Mouse (Mus musculus): ENCODE measurements around the gene Tmem121b. TPM values are rescaled to one million over a fixed set of nuclear protein-coding genes. Genes with fewer than 3 reads are reported as not detected.

Gene Tmem121b
- total RNA-seq, 2 experiments from 2014 or later = 0.13 to 0.15 TPM

- DNase-seq (ENCODE audit: low spot score in 2 of 2) = no peak
Measured at GRCm38 (mm10) chr6:120466609-120467329, 26.8 kb downstream of the Tmem121b start.

DNA sequence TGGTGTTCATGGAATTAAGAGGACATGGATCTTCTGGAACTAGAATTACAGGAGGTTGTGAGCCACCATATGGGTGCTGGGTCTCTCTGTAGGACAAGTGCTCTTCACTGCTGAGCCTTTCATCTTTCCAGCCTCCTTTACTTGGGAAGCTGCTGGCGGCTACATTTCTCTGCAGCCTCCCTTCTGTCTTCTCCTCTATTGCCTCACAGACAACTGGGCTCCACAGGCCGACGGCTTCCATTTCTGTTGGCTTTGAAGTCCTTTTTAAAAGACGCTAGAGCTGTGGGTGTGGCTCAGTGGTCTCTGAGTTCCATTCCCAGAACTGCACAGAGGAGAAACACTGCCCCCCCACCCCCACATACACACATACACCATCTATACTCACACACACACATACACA is 28.2 kb downstream of the Tmem121b start:
- DNase-seq (ENCODE audit: low spot score in 2 of 2) = no peak

DNA sequence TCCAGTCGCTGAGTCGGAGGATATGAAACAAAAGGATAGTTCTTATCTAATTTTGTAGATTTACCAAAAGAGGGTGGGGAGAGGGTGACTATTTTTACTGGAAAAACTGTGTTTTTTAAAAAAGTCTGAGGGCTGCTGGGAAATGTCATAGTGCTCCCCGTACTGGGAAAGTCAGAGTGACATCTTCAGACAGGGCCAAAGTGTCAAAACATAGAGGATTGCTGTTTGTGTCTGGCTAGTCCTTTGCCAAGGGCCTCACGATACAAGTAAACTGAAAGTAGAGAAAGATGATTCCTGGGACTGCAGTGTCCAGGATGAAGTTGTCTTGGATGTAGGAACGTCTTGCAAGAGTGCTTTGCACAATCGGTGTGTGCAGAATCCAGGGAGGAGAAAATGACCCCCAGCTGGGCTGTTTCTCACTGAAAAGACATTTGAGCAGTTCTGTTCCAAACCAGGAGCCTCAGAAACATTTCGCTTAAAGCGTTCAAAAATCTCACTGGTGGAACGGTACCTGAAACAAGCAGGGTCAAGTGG is 29.1 kb downstream of the Tmem121b start:
- DNase-seq (ENCODE audit: low spot score in 2 of 2) = no peak

DNA sequence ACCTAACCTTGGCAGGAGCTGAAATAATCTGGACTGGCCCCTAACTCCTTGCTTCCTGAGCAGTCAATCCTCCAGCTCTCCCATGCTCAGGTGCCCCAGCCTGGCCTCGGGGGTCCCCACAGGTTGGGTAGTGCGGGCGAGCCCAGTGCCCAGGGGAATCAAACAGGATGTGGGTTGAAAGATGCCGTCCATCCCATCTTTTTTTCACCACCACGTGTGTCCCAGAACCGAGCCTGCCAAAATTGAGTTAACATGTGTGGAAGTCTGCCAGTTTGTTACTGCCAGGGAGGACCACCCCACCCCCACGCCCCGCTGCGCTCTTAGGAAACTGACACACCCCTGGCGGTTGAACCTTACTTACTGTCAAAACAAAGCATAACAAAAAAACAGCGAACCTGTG is 29.7 kb downstream of the Tmem121b start:
- peak in 1 of 2 experiments; percentile 13 for DNase-seq (ENCODE audit: low spot score in 2 of 2)

DNA sequence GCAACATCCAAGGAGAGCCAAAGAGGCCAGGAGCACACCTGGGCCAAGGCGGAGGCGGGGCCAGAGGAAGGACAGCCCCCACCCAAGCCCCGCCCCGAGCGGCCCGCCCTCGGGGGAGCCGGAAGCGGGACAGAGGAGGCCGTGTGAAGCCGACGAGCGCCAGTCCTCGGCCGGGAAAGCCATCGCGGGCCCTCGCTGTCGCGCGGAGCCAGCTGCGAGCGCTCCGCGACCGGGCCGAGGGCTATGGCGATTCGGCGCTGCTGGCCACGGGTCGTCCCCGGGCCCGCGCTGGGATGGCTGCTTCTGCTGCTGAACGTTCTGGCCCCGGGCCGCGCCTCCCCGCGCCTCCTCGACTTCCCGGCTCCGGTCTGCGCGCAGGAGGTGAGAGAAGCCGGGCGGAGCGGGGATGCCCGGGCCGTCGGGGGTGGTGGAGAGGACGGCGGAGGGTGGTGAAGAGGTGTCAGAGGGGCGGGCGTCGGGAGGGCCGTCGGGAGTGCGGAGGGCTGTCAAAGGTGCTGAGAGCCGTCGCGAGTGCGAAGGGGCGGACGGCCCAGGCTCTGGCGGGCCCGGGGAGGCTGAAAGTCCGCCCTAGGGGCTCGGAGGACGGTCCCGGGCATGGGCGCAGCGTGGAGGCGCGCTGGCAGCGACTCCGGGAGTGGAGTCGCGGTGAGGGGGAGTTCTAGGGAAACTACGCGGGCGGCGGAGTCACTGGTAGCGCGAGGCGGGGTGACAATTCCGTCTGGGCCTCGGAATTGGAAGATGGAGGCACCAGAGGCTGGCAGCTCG is 30.3 kb downstream of the Tmem121b start, which contains the start of gene Il17ra:
Il17ra (plus strand) TSS at position 162 of the 786 bp plus-strand sequence.
- peak; percentile 53 to 64 for DNase-seq (ENCODE audit: low spot score in 2 of 2)

GRCm38 (mm10) chr6:120462251-120462650 is 31.4 kb downstream of the Tmem121b start:
- no peak for DNase-seq (ENCODE audit: low spot score in 2 of 2)

DNA sequence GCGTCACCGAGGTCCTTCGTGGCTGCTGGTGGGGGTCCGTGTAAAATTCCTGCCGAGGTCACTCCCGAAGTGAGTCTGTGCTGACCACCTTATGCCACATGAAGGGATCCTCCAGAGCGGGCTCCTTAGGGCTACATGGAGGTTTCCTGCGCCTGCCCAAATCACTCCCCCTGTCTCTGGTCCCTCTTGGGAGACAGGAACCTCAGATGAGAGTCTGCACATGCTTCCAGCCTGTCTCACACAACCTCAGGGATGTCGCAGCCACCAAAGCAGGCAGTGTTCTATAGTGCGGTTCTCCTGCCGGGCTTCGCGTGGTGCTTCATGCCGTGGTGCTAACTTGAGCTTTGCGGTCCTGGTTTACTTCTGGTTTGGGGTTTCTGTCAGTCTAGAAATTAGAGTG is 32.4 kb downstream of the Tmem121b start:
- DNase-seq (ENCODE audit: low spot score in 2 of 2) = no peak

- no peak for DNase-seq (ENCODE audit: low spot score in 2 of 2)
Measured at GRCm38 (mm10) chr6:120457751-120458150, 35.9 kb downstream of the Tmem121b start.

GRCm38 (mm10) chr6:120457074-120457473 is 36.5 kb downstream of the Tmem121b start:
- no peak for DNase-seq (ENCODE audit: low spot score in 2 of 2)

DNA sequence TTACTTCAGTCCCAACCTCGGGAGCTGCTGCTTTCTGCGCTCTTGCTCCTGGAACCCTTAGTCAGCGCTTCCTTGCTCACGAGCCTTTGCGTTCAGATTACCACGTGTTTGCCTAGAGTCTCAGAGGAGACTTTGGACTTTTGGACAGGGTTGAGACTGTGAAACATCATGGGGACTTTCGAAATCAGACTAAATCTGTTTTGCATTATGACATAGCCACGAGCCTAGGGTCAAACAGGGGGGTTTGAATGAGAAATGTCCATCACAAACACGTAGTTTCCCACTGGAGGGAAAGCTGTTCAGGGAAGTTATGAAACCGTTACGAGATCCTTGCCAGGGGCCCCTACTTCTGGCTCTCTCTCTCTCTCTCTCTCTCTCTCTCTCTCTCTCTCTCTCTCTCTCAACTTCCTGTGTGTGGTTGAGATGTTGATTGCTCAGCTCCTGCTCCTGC is 39.0 kb downstream of the Tmem121b start:
- no peak for DNase-seq (ENCODE audit: low spot score in 2 of 2)

- DNase-seq (ENCODE audit: low spot score in 2 of 2) = no peak
Measured at GRCm38 (mm10) chr6:120453556-120453955, 40.1 kb downstream of the Tmem121b start.

- no peak for DNase-seq (ENCODE audit: low spot score in 2 of 2)
Measured at GRCm38 (mm10) chr6:120453103-120453445, 40.5 kb downstream of the Tmem121b start.

DNA sequence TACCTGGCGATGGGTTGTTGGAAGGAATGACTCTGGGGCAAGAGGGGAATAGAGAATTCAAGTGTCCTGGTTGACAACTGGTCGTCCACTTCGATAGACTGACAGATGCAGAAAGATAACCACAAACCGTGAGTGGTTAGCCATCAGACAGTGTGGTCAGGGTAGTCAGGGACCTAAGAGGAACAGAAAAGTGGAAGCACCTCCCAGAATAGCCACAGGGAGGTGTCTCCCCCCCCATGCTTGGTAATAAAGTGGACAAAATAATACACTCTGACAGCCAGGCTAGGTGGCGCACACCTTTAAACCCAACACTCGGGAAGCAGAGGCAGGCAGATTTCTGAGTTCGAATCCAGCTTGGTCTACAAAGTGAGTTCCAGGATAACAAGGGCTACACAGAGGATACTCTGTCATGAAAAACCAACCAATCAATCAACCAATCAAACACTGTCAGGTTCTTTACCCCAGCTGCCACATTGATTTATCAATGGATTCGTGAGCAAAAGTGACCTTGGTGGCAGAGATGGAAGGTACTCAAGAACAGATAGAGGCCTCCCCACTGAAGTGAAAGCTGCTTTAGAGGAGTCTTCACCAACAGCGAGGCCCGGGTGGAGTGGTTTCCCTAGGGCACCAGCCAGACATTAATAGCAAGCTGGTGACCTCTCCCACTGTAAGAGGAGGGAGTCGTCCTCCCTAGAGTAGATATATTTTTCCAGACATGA is 41.1 kb downstream of the Tmem121b start:
- DNase-seq (ENCODE audit: low spot score in 2 of 2) = no peak

DNA sequence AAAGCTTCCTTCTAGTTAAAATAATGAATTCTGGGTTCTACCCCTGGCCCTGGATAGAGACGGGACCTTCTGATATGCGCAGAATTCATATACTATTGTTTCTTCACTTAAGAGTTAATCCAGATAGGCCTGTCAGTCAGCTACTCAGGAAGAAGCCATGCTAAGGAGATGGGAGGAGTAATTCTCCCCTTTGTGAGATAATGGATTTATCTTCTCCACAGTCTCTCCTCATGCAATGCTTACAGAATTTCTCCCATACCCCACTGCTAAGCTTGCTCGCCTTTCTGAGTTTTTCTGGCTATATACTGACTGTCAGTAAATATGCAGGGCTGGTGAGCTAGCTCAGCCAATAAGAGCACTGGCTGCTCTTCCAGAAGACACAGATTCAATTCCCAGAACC is 43.4 kb downstream of the Tmem121b start:
- DNase-seq (ENCODE audit: low spot score in 2 of 2) = no peak

DNA sequence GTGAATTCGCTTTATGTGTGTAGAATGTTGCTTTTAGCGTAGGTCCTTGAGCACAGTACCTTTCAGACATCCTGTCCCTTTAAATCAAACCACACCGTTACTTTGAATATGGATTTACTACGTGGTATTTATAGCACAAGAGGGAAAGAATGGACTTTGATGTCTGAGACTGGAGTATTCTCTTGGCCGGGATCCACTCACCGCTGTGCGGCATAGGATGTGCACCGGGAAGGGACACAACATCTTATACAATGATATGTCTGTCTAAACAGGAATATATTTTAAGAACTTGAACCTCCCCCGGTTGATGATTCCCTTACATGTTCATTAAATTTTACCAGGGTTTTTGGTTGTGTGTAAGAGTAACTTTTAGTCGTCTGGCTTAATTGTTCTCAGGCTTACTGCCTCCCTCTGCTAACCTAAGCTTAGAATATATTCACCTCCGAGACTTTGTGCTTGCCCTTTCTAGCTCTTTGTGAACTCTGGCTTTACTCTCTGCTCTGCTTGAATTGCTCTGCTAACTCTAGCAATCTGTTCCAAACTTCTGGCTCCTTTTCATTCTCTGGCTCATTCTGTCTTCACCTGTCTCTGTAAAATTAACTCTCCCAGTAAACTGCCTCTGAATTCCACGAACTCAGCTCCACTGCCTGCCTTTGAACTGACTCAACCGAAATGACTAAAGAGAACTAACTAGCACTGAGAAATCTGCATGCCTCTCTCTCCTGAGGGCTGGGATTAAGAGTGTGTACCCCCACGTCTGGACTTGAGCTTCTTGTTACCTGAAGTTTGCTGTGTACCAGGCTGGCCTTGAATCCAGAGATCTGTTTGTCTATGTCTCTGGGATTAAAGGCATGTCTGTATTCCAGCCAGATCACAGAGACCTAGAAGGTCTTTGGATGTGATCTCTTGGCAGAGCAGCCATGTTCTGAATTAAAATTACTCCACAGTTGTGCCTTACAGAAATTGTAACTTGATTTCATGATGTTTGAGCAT is 49.9 kb downstream of the Tmem121b start:
- DNase-seq (ENCODE audit: low spot score in 2 of 2) = no peak

- no peak for DNase-seq (ENCODE audit: low spot score in 2 of 2)
Measured at GRCm38 (mm10) chr6:120442171-120442749, 51.3 kb downstream of the Tmem121b start.

All from gastrocnemius, postnatal 4 days (tissue).